In genomic region chr1:89804981-89805380, GRCm38 (mm10) we compare ENCODE assay signal across 20 mouse cellular contexts.
A peak's percentile ranks its signal among the peaks of the same experiment; 100 is the strongest.
DNase-seq lines count a peak whose midpoint lies in the region; ATAC-seq and TF ChIP-seq lines count a peak whose summit lies in the region.
"Had no signal": no experiment of that assay in that cellular context is flagged by ENCODE, and none has a peak within 500 bp of the region (broad histone marks: within the 10 kb centered on the region; RNA-seq: fewer than 3 reads in every experiment).

No protein-coding gene starts in this region.

- no peaks in the 10 kb centered on the region for H3K9me3 ChIP-seq in ES-E14 (ENCODE audit: control insufficient read depth, insufficient read depth, low read depth, low read length)
- H3K9me3 ChIP-seq: embryonic facial prominence, embryonic 13.5 days; heart, embryonic 10.5 days; liver, embryonic 15.5 days had no signal

- no peak overlapping the region for H3K27ac ChIP-seq in left cerebral cortex, adult 2 months
- no peak overlapping the region for H3K27ac ChIP-seq in ES-E14 (ENCODE audit: insufficient read depth, low read depth, low read length, poor library complexity, severe bottlenecking)
- H3K27ac ChIP-seq: embryonic facial prominence, embryonic 13.5 days; heart, embryonic 10.5 days; hindbrain, embryonic 14.5 days; liver, embryonic 15.5 days had no signal

- intact Hi-C loops in left cerebral cortex, adult 2 months (cut with DNase I) = no loop called here
- intact Hi-C loops in left cerebral cortex, postnatal 10 days (cut with DNase I) = no loop called here

- H3K36me3 ChIP-seq in ES-E14 (ENCODE audit: control insufficient read depth, insufficient read depth, low read length, poor library complexity, severe bottlenecking) = no peaks in the 10 kb centered on the region
- H3K36me3 ChIP-seq: heart, embryonic 10.5 days; liver, embryonic 15.5 days had no signal

- in situ Hi-C loops in ES-E14 (cut with MboI; ENCODE audit: low sequenced_read_pairs in 2 of 2, unreplicated experiment in 2 of 2) = no loop called here

- no peak for ATAC-seq in monocyte, adult 5-6 weeks (replicated peaks; ENCODE audit: insufficient number of reproducible peaks, low FRiP score, low TSS enrichment, poor library complexity, severe bottlenecking)
- ATAC-seq: forebrain, embryonic 16.5 days; lung, postnatal 0 days; midbrain, embryonic 16.5 days had no signal

- H3K4me3 ChIP-seq in left cerebral cortex, adult 2 months = no peak overlapping the region
- H3K4me3 ChIP-seq in ES-E14 (ENCODE audit: insufficient read depth in 1 of 2, low read depth in 1 of 2, low read length in 2 of 2, poor library complexity in 1 of 2, severe bottlenecking in 1 of 2) = no peak overlapping the region
- H3K4me3 ChIP-seq: embryonic facial prominence, embryonic 13.5 days; heart, embryonic 10.5 days; liver, embryonic 15.5 days had no signal

- peak in 1 of 2 experiments; percentile 40 for DNase-seq in left cerebral cortex, adult 2 months (ENCODE audit: extremely low spot score in 1 of 2, low spot score in 2 of 2)
- DNase-seq in left cerebral cortex, postnatal 10 days (ENCODE audit: extremely low spot score in 1 of 2, low spot score in 2 of 2) = no peak
- DNase-seq in ES-E14 (ENCODE audit: low read depth, low spot score) (no peak), ZHBTc4 (ENCODE audit: low read depth, low spot score) (peak; percentile 45)
- peak; percentile 38 to 52 for DNase-seq in right cerebral cortex, postnatal 36 days (ENCODE audit: low spot score in 2 of 2)
- DNase-seq in ovary, postnatal 36 days (ENCODE audit: low spot score) = no peak
- DNase-seq: adrenal gland, postnatal 36 days; cerebellum, adult 8-10 months; gastrocnemius, postnatal 36 days; kidney, adult 2 months; kidney, postnatal 14 days; thymus, postnatal 14 days had no signal

- peak; percentile 49 for TF ChIP-seq CTCF in left cerebral cortex, adult 2 months (IDR thresholded peaks at IDR 0.05)

- H3K9ac ChIP-seq in ES-E14 (ENCODE audit: insufficient read depth, low read depth, low read length, poor library complexity, severe bottlenecking) = no peak overlapping the region
- H3K9ac ChIP-seq: embryonic facial prominence, embryonic 13.5 days; hindbrain, embryonic 14.5 days; liver, embryonic 15.5 days had no signal

- H3K4me1 ChIP-seq in ES-E14 (ENCODE audit: control insufficient read depth in 2 of 2, insufficient read depth in 2 of 2, low read length in 2 of 2, poor library complexity in 1 of 2) = no peaks in the 10 kb centered on the region; a peak in 1 of 4 replicates
- H3K4me1 ChIP-seq: liver, embryonic 15.5 days had no signal

TF ChIP-seq in ES-E14, 5 proteins besides CTCF, POLR2A, EP300 and RAD21:
- TF ChIP-seq MAFK (IDR thresholded peaks at IDR 0.05; ENCODE audit: insufficient read depth, low read depth, low read length) = 0 out of 2 replicates have a peak, but pooled peaks have one; percentile 23
- no peak for TF ChIP-seq HCFC1 (IDR thresholded peaks at IDR 0.05; ENCODE audit: borderline replicate concordance, insufficient read depth, low read length)

Comparison
In these comparisons a context has a peak if more than half of its experiments do, and no peak if none do; other contexts are left out.
1. DNase-seq: peak in ZHBTc4 (single experiment) and right cerebral cortex, postnatal 36 days (2 of 2); none in left cerebral cortex, postnatal 10 days (0 of 2), ES-E14 (single experiment) and ovary, postnatal 36 days (single experiment).